Comparison of ENCODE assay signal across 8 mouse cellular contexts in genomic region chr11:98313790-98314323, GRCm38 (mm10). TPM values are rescaled to one million over a fixed set of nuclear protein-coding genes. Genes with fewer than 3 reads are reported as not detected.
DNase-seq lines count a peak whose midpoint lies in the region; ATAC-seq and TF ChIP-seq lines count a peak whose summit lies in the region.

No protein-coding gene starts in this region.

- no peak for TF ChIP-seq CTCF in lung, adult 2 months (IDR thresholded peaks at IDR 0.05; ENCODE audit: insufficient read depth, low read length)

- H3K36me3 ChIP-seq in forebrain, embryonic 14.5 days (ENCODE audit: control insufficient read depth, insufficient read depth, low read length), result no peaks in the 10 kb centered on the region

- peak overlapping the region; percentile 2; the same call in 1 of the 2 replicates for H3K4me3 ChIP-seq in forebrain, embryonic 14.5 days (ENCODE audit: low read depth, low read length)
- no peak overlapping the region for H3K4me3 ChIP-seq in lung, adult 2 months (replicated peaks; ENCODE audit: extremely low read depth, low read depth, low read length)

- peak; percentile 70 for DNase-seq in ovary, postnatal 36 days (ENCODE audit: low spot score)
- no peak for DNase-seq in ovary, adult 18-20 months (ENCODE audit: low spot score)
- peak; percentile 28 for DNase-seq in c-Kit-positive CD71-positive TER-119-positive erythroid progenitor cells, embryonic 14.5 days (ENCODE audit: low spot score)
- peak; percentile 69 for DNase-seq in forebrain, embryonic 14.5 days (ENCODE audit: low spot score)
- DNase-seq in kidney, adult 9 months, result peak; percentile 46
- peak; percentile 34 for DNase-seq in lung, adult 2 months
- DNase-seq in right cerebral cortex, postnatal 25 days, result peak; percentile 63

- no peak for TF ChIP-seq POLR2A in lung, adult 2 months (IDR thresholded peaks at IDR 0.05; ENCODE audit: borderline replicate concordance, extremely low read depth, low read depth, low read length)

- under 1% methylated on average over 26 of the region's 26 CpGs for WGBS in forebrain, embryonic 14.5 days
- 3% methylated on average over 26 of the region's 26 CpGs for WGBS in lung, adult 2 months

- peak overlapping the region; percentile 32 for H3K4me2 ChIP-seq in forebrain, embryonic 14.5 days (ENCODE audit: low read length)

- H3K27me3 ChIP-seq in forebrain, embryonic 14.5 days (replicated peaks; ENCODE audit: control insufficient read depth, insufficient read depth, low read length), result peaks cover 50% of the 10 kb centered on the region

- peak; percentile 64 for ATAC-seq in forebrain, embryonic 14.5 days
- ATAC-seq in monocyte, adult 5-6 weeks (replicated peaks; ENCODE audit: insufficient number of reproducible peaks, low FRiP score, low TSS enrichment, poor library complexity, severe bottlenecking), result no peak

- H3K9me3 ChIP-seq in forebrain, embryonic 14.5 days (replicated peaks; ENCODE audit: control insufficient read depth, low read length), result no peaks in the 10 kb centered on the region

- peak overlapping the region; percentile 49; the same call in 1 of the 2 replicates for H3K27ac ChIP-seq in forebrain, embryonic 14.5 days (ENCODE audit: low read depth, low read length)

- H3K9ac ChIP-seq in forebrain, embryonic 14.5 days (ENCODE audit: low read length), result peak overlapping the region; percentile 21; the same call in 1 of the 2 replicates

- peaks cover 10% of the 10 kb centered on the region for H3K4me1 ChIP-seq in forebrain, embryonic 14.5 days (ENCODE audit: control insufficient read depth, insufficient read depth, low read length)
- H3K4me1 ChIP-seq in lung, adult 2 months (ENCODE audit: control insufficient read depth, insufficient read depth, low read length), result no peaks in the 10 kb centered on the region

RNA-seq across cellular contexts. Expression of gene Neurod2, which starts 15.6 kb away (rescaled TPM):
- polyA plus RNA-seq in forebrain, embryonic 14.5 days (2014; fragmentation: Nextera tagmentation; extraction: Ambion mirVana), result 64.1 and 90.9 TPM in 2 replicates
- polyA plus RNA-seq in lung, adult 2 months (2012; rRNA removed), result not detected in 2 replicates
- not detected in 3 replicates for total RNA-seq in monocyte, adult 5-6 weeks (2017)

RNA-seq across cellular contexts. Expression of gene Ppp1r1b, which starts 34.3 kb away (rescaled TPM):
- polyA plus RNA-seq in forebrain, embryonic 14.5 days (2014; fragmentation: Nextera tagmentation; extraction: Ambion mirVana), result 33.1 and 42.2 TPM in 2 replicates
- 20.0 and 22.1 TPM in 2 replicates for polyA plus RNA-seq in lung, adult 2 months (2012; rRNA removed)
- not detected in 3 replicates for total RNA-seq in monocyte, adult 5-6 weeks (2017)

RNA-seq across cellular contexts. Expression of gene Stard3, which starts 44.3 kb away (rescaled TPM):
- polyA plus RNA-seq in forebrain, embryonic 14.5 days (2014; fragmentation: Nextera tagmentation; extraction: Ambion mirVana), result 43.8 and 46.6 TPM in 2 replicates
- polyA plus RNA-seq in lung, adult 2 months (2012; rRNA removed), result 131 and 143 TPM in 2 replicates
- total RNA-seq in monocyte, adult 5-6 weeks (2017), result 29.2 to 57.7 TPM (median 50.9 TPM) in 3 replicates

Comparison
In these comparisons a context has a peak if more than half of its experiments do, and no peak if none do; other contexts are left out.
1. RNA of gene Neurod2, which starts 15.6 kb away (polyA plus RNA-seq): 64.1 to 90.9 TPM in forebrain, embryonic 14.5 days; not detected in lung, adult 2 months; every median in the first group is over 10 times any median in the second.